Mouse (Mus musculus): ENCODE results near the gene Ptges. TPM values are rescaled to one million over a fixed set of nuclear protein-coding genes. Genes with fewer than 3 reads are reported as not detected.
"Not testable (repeated sequence)": the region's sequence is repeated elsewhere in the genome, so short reads cannot be mapped to it uniquely, and the experiment has no call there.

Gene Ptges
- total RNA-seq, 2 experiments from 2014 or later: 2.5 to 5.2 TPM

DNA sequence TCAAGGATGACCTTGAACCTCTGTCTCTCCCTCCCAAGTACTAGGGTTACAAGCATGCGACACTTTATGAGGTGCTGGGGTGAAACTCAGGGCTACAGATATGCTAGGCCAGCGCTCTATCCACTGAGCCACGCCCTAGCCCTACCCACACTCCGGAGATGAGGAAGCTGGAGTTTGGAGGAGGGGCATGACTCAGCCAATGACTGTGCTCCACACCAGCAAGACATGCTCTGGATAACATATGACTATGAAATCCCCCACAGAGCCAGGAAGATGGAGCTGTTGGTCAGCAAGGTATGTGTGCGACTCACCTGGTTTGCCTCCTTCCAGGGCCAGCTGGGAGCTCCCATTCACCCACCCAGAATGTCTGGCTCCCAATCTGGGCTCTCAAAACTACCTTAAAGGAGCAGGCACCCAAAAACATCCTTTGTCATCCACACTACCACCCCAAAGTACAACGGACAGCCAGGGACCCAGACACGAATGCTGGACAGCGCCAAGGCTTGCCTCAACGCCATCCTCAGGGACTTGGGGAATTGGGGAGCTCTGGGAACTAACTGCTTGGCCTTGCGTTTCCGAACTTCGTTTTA is 675 bp downstream of the Ptges start:
- DNase-seq (ENCODE audit: low spot score in 2 of 2): no peak

DNA sequence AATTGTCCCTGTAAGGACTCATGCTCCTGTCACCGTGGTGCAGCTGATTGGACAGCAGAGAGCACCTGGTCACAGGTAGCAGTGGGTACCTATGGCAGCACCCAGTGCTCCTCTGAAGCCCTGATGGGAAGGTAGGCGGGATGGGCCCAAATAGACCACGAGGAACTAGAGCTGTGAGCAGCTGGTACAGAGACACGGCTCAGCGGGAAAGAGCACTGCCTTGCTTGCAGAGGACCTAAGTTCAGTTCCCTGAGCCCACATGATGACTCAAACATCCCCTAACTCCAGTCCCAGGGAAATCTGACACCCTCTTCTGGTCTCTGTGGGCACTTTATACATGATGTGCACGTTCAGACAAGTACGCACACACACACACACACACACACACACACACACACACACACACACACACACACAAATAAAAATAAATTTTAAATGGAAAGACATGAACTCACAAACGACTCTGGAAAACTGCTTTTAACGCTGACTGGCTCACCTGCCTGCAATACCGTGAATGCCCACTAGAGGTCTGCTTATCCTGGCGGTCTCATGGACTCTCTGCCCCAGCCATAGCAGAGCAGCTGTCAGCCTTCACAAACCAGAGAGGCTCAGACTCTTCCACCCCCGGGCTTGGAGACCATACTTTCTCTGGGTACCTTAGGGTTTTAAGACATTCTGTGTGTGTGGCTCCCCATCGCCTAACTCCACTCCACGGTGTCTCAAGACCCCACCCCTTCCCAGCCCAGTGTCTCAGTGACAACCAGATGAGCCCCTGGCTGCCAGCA is 1.6 kb downstream of the Ptges start:
- peak; percentile 56 to 86 for DNase-seq (ENCODE audit: low spot score in 2 of 2)

DNA sequence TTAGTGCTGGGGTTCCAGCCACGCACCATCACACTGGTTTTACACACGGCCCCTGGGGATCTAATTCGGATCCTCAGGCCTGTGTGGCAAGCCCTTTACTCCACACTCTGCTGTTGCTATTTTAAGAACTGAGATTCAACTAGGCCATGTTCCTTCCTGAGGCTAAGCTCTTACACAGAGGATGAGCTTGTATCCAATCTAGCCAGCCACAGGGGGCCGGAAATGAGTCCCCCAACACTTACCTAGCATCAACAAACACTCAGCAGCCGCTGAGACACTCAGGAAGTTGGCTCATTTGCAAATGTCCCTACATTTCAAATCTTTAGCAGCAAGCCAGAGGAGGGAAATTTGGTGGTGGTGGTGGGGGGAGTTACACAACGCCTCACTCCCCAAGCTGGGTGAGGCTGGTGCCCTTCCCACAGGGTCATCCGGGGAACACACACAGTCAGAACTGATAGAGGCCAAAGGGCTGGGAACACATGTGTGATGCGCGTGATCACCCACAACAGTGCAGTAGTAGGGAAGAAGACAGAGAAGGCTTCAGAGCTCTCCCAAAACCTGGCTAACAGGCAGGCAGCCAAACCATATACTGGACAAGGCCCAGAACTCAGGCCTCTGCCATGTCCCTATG is 2.4 kb downstream of the Ptges start:
- DNase-seq (ENCODE audit: low spot score in 2 of 2): no peak

DNA sequence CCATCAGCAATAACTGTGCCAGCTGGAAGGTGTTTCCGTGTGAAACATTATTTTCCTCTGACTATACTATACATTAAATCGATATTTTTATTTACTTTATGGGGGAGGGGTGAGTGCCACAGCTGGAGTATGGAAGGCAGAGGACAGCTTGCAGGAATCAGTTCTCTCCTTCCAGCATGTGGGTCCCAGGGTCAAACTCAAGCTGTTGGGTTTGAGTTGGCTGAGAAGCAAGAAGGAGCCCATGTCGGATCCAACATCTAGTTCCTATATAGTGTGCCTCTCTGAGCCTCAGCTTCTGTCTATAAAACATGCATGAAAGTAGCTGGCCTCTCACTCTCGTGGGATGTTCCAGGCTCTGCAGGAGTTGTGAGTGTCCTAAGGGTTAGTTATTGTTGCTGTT is 3.3 kb downstream of the Ptges start:
- DNase-seq (ENCODE audit: low spot score in 2 of 2): no peak

- no peak for DNase-seq (ENCODE audit: low spot score in 2 of 2)
Measured at GRCm38 (mm10) chr2:30925181-30925580, 4.5 kb downstream of the Ptges start.

- no peak for DNase-seq (ENCODE audit: low spot score in 2 of 2)
Measured at GRCm38 (mm10) chr2:30923099-30923498, 6.6 kb downstream of the Ptges start.

GRCm38 (mm10) chr2:30920216-30920615 is 9.4 kb downstream of the Ptges start:
- peak in 1 of 2 experiments; percentile 32 for DNase-seq (ENCODE audit: low spot score in 2 of 2)

GRCm38 (mm10) chr2:30918780-30919329 is 10.8 kb downstream of the Ptges start:
- no peak for DNase-seq (ENCODE audit: low spot score in 2 of 2)

- no peak for DNase-seq (ENCODE audit: low spot score in 2 of 2)
Measured at GRCm38 (mm10) chr2:30918126-30918525, 11.5 kb downstream of the Ptges start.

GRCm38 (mm10) chr2:30917649-30918048 is 12.0 kb downstream of the Ptges start:
- DNase-seq (ENCODE audit: low spot score in 2 of 2): no peak

DNA sequence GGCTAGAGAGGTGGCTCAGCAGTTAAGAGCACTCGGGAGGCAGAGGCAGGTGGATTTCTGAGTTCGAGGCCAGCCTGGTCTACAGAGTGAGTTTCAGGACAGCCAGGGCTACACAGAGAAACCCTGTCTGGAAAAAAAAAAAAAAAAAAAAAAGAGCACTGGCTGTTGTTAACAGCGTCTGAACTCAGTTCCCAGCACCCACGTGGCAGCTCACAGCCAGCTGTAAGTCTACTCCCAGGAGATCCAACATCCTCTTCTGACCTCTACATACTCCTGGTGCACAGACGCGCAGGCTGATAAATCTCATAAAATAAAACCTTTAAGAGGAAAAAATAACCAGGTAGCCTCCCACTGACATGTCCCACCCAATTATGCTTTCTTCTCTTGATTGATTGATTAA is 13.7 kb downstream of the Ptges start:
- not testable (repeated sequence) for DNase-seq (ENCODE audit: low spot score in 2 of 2)

DNA sequence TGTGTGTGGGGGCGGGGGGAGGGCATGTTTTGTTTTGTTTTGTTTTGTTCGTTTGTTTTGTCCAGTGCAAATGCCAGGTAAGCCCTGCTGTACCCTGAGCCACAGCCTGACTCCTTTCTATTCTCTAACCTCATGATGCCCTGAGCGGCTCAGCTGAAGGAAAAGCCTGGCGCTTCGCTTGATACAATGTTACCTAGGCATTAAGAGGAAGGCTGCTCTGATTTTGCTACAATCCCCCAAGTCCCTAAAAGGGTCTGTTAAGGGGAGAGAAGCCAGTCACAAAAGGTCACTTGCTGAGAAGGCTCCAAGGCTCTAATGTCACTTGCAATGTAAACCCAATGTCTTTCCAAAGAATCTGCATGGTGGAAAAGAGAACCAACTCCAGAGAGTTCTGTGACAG is 14.3 kb downstream of the Ptges start:
- no peak for DNase-seq (ENCODE audit: low spot score in 2 of 2)

DNA sequence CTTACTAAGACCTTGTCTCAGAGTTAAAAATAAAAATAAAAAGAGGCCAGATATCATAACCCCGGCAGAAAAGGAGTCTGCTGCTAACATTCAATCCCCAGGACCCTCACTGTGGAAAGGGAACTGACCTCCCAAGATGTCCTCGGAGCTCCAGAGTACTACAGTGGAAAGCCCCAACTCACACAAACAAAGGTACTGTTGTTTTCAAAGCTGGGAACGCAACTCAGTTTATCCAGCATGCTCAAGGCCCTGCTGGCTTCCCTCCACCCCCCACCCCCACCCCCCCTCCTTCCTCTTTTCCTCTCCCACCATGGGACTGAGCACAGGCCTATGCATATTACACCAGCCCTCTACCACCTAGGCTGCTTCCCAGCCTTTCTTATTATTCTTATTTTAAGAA is 14.8 kb downstream of the Ptges start:
- no peak for DNase-seq (ENCODE audit: low spot score in 2 of 2)

DNA sequence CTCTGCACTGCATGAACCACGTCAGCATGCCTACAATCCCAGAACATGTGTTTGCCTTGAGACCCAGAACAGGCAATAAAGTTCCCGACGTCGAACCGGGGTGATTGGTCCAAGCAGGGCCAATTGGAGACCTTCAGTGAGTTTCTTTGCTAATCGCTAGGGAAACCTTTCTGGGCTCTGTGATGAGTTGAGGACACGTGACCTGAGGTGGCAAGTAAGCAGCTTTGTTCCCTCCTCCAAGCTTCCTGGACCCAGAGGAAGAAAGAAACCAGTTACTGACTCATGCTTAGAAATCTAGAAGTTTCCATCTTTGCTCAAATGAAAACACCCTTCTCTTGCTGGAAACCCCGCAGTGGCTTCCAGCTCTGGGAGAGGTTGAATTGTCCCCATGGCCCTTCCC is 16.6 kb downstream of the Ptges start:
- DNase-seq (ENCODE audit: low spot score in 2 of 2): no peak

DNA sequence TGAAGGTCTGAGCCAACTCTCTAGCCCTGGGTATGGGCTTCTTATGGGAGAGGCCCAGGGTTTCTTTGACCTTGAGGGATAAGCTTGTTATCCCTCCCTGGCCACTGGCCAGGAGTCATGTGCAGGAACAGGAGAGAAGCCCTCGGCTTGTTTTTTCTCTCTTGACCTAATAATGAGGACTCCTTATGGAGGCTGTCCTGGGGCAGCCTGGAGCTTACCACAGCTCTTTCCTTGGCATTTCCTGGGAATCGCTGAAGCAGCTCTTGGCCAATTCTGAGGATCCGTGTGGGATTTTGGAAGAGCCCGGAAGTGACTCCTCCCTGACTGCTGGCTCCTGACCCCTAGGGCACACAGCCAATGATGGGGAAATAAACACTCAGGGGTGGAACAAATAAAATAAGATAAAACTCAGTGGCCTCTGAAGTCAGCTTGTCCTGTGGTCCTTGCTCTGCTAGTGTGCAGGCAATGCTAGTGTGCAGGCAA is 17.3 kb downstream of the Ptges start:
- no peak for DNase-seq (ENCODE audit: low spot score in 2 of 2)

DNA sequence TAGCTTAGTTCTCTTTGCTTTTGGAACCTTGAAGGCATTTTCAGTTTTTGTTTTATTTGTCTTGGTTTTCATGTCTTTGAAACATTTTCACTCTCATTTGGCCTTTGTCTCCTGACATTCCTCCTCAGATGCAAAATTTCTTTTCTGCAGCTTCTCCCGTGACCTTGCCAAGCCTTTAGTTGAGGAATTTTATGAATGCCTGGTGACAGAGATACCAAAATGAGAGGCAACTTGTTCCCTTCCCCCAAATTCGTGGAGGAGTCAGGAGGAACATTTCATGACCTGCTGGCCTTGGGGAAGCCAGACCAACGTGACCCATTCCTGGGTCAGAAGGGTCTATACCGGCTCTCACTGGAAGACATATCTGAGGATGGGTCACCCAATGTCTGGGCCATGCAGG is 23.0 kb downstream of the Ptges start:
- DNase-seq (ENCODE audit: low spot score in 2 of 2): no peak

DNA sequence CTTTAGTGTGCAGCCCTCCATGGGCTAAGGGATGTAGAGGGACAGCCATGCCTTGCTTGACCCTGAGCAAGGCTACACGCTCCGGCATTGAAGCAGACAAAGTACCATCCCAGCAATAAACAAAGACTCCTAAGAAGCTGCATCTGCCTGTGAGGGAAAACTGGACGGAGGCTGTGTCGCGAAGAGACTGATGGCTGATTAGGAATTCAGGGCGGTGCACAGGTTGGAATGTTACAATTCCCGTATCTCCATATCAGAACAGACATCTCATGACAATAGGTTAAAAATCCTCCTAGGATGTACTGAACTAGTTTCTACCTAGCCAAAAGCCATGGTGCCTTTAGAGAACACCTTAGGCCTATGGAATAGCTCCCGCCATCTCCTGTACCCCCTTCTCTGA is 23.8 kb downstream of the Ptges start:
- DNase-seq (ENCODE audit: low spot score in 2 of 2): no peak

DNA sequence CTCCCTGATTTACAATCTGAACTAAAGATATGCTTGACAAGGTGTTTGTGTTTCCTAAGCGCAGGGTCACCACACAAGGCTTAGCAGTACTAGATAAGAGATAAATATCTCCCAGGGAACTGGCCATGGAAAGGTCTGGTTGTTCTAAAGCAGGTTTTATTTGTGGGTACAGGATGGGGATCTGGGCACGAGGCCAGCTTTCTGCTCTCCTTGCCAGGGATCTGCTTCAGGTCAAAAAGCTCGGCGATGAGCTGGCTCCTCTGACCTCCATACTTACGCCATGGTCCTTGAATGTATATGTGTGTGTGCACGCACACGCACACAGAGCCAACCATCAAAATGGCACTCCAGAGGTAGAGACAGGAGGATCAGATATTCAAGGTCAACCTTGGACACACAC is 24.7 kb downstream of the Ptges start:
- no peak for DNase-seq (ENCODE audit: low spot score in 2 of 2)

DNA sequence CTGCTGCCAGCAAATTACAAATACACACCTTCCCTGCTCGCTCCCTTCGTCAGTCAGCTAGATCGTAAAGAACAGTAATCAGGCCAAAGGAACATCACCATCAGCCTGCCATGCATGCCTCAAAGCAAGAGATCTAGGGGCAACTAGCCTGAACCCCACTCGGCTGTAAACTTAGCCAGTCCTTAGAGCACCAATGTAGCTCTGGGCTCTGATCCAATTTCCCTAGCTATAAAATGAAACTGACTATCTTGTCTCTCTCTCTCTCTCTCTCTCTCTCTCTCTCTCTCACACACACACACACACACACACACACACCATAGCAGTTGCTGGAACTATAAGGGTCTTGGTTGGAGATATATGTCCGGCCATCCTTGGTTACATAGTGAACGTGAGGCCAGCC is 25.4 kb downstream of the Ptges start:
- no peak for DNase-seq (ENCODE audit: low spot score in 2 of 2)

- no peak for DNase-seq (ENCODE audit: low spot score in 2 of 2)
Measured at GRCm38 (mm10) chr2:30902726-30903722, 26.6 kb downstream of the Ptges start.

DNA sequence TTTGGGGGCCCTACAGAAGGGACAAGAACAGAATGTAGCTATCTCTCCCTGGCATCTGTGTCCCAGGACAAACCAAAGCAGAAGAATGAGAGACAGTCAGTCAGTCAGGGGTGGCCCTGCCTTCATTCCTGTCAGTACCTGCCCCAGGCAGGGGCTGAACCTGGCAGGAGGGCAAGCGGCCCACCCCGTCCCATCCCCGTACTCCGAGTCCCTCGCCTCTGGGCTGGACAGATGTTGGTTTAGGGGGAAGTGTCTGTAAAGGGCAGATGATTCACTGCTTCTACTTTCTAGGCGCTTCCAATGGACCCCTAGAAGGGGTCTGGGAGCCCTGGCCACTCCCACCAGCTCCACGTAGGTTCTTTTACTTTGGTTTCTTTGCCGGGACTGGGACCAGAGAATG is 27.4 kb downstream of the Ptges start:
- DNase-seq (ENCODE audit: low spot score in 2 of 2): no peak
